Mouse (Mus musculus) E14TG2a.4 (cell line): ENCODE measurements at regions not wholly inside any gene's neighbourhood (a gene's known extent, or its start where the extent isn't known, plus 50 kb on each side); places are given as distances from the start of the nearest gene placed in this dataset.
"Not testable (repeated sequence)": the region's sequence is repeated elsewhere in the genome, so short reads cannot be mapped to it uniquely, and the experiment has no call there.

Experiments used
- CTCF ChIP-seq: conservative IDR thresholded peaks from 2 replicates; pipeline ENCODE4 v1.5.1; 2014; ENCODE audit warnings: low read length
- NANOG ChIP-seq: IDR thresholded peaks from 2 replicates; pipeline ENCODE4 v1.6.1; 2014; ENCODE audit warnings: borderline replicate concordance, low read length, mixed read lengths

DNA sequence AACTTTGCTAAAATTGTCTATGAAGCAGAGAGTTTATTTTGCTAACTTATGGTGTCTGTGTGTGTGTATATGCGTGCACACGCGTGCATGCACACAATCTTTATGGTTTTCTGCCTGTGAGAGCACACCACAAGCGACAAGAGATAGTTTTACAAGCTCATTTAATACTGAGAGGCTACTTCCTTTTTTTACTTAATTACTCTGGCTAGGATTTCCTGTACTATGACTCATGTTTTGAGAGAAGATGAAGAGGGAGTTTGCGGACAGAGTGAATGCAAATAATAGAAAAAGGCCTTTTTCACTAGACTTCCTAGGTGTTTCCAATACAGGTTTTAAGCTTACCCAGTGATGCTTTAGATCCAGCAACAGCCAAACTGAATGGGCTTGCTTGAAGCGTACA, 74.9 kb downstream of the 9530068E07Rik start:
- not testable (repeated sequence) for TF ChIP-seq CTCF, NANOG
